Mouse (Mus musculus) limb, embryonic 10.5 days (tissue): ENCODE measurements around the gene Gm7247. TPM values are rescaled to one million over a fixed set of nuclear protein-coding genes. Genes with fewer than 3 reads are reported as not detected.
"Not testable (repeated sequence)": the region's sequence is repeated elsewhere in the genome, so short reads cannot be mapped to it uniquely, and the experiment has no call there.

Experiments used
- DNase-seq: peaks from one replicate; pipeline ENCODE4 v3.0.0-alpha.2; 2017; ENCODE audit warnings: low spot score
- H3K27ac ChIP-seq: fragments of 300-500 bp; sonication (generic); 2 replicates; pipeline ENCODE4 v1.5.1; 2016; ENCODE audit warnings: mild to moderate bottlenecking
- H3K27me3 ChIP-seq: fragments of 300-500 bp; sonication (generic); 2 replicates; pipeline ENCODE4 v1.6.1; 2016; ENCODE audit warnings: low read depth, mild to moderate bottlenecking; ENCODE audit not compliant: poor library complexity, severe bottlenecking
- H3K36me3 ChIP-seq: fragments of 300-500 bp; sonication (generic); 2 replicates; pipeline ENCODE4 v1.6.1; 2016; ENCODE audit warnings: mild to moderate bottlenecking, moderate library complexity
- H3K4me1 ChIP-seq: fragments of 300-500 bp; sonication (generic); 2 replicates; pipeline ENCODE4 v1.6.1; 2016
- H3K4me3 ChIP-seq: fragments of 300-500 bp; sonication (generic); 2 replicates; pipeline ENCODE4 v1.5.1; 2016; ENCODE audit warnings: mild to moderate bottlenecking, moderate library complexity
- H3K9me3 ChIP-seq: fragments of 300-500 bp; sonication (generic); replicated peaks from 2 replicates; pipeline ENCODE4 v1.6.1; 2016; ENCODE audit warnings: mild to moderate bottlenecking
- whole genome bisulfite sequencing: fragments of 180-500 bp; shearing (Covaris S2); methylation state at CpG from one replicate; pipeline ENCODE4 v1.1.7; 2016; 5-methylcytosine and 5-hydroxymethylcytosine counted together
- polyA plus RNA-seq: library from polyadenylated mRNA; unstranded; fragments of >200 nt; fragmentation: Nextera tagmentation; extraction: Ambion mirVana; gene quantifications from 2 replicates; pipeline ENCODE4 v1.2.1, GENCODE M21; 2016

Gene Gm7247
- polyA plus RNA-seq, result not detected in 2 replicates

DNA sequence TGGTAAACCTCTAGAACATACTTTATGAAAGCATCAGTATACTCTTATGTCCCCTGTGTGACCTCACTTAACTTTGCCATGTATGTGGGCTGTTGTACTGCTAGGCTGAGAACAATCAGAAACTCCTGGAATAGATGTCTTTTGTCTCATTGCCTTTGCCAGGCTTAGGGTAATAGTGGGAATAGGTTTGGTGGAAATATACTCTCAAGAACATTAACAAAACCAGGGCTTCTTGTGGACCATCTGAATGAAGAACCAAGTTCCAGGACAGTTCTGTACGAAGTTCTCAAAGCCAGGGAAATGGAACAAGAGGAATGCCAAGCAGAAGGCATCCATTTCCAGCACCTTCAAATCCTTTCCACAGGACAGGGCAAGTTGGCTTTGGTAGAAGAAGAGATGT lies at the start of gene Gm7247:
Gene Gm7247, plus strand, starts transcription at position 301 of the 400 bp plus-strand sequence.
- Histone ChIP-seq H3K4me1 (0 out of 2 replicates have a peak, but pooled peaks cover 6% of the 10 kb centered on the region), H3K9me3 (no peaks in the 10 kb centered on the region), H3K36me3 (no peaks in the 10 kb centered on the region), H3K27ac (no peak within 1 kb of the TSS), H3K4me3 (no peak within 1 kb of the TSS), H3K27me3 (peaks cover 31% of the 10 kb centered on the region)
- 93% methylated on average over 1 of the region's 1 CpGs for WGBS
- no peak for DNase-seq

DNA sequence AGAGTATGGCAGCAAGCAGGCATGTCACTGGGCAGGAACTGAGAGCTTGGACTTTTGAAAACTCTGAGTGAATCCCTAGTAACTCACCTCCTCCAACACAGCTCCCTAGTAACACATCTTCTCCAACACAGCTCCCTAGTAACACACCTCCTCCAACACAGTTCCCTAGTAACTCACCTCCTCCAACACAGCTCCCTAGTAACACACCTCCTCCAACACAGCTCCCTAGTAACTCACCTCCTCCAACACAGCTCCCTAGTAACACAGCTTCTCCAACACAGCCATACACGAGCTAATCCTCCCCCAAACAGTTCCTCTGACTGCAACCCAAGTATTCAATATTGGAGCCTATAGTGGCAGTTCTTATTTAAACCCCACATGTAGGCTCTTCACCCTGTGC lies 37.6 kb upstream of the Gm7247 start:
- no peak overlapping the region for H3K4me3 ChIP-seq
- DNase-seq, result no peak
- H3K27me3 ChIP-seq, result no peaks in the 10 kb centered on the region
- H3K36me3 ChIP-seq, result no peaks in the 10 kb centered on the region
- H3K9me3 ChIP-seq, result no peaks in the 10 kb centered on the region
- H3K27ac ChIP-seq, result no peak overlapping the region
- no peaks in the 10 kb centered on the region for H3K4me1 ChIP-seq
- WGBS, result 77% methylated on average over 1 of the region's 1 CpGs

DNA sequence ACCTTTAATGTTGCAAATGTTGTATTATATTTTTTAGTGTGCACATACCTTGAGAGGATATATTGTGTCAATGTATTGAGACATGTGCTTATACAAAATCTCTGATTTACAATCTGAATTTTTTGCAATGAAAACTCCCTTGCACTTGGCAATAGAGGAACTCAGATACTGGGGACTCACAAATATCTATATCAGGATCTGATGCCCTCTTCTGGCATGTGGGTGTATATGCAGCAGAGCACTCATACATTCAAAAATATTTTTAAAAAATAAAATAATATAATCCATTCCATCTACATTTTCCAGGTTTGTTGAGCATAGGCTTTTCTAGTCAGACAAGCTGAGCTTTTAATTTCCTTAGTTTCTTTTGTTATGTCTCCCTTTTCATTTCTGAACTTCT lies 15.5 kb upstream of the Gm7247 start:
- Histone ChIP-seq H3K27me3 (no peaks in the 10 kb centered on the region), H3K27ac (no peak overlapping the region), H3K4me1 (no peaks in the 10 kb centered on the region), H3K36me3 (no peaks in the 10 kb centered on the region), H3K4me3 (no peak overlapping the region), H3K9me3 (no peaks in the 10 kb centered on the region)
- no peak for DNase-seq

DNA sequence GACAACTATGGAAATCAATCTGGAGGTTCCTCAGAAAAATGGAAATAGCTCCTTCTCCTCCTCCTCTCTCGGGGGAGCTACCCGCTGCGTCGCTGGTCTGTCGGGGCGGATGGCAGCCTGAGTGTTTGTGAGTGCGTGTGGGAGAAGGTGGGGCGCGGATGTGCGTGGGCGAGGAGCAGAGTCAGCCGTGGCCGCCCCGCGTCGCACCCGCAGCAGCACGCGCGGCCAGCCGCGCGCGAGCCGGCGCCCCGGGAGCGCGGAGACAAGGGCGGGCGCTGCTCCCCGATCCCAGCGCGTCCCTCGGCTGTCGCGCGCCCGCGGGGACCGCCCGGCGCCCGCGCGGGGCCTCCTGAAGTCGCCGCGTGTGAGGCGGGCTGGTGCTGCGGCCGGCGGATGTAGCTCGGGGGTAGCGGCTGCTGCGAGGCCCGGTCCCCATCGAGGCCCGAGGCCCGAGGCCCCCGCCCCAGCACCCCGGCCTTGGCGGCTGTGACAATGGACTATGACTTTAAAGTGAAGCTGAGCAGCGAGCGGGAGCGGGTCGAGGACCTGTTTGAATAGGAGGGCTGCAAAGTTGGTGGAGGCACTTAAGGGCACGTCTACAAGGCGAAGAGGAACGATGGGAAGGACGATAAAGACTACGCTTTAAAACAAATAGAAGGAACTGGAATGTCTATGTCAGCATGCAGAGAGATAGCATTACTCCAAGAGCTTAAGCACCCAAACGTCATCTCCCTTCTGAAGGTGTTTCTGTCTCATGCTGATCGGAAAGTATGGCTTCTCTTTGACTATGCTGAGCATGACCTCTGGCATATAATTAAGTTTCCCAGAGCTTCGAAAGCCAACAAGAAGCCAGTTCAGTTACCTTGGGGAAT lies 3.2 kb upstream of the Gm7247 start:
- peak; percentile 58 for DNase-seq
- Histone ChIP-seq H3K4me1 (0 out of 2 replicates have a peak, but pooled peaks cover 6% of the 10 kb centered on the region), H3K36me3 (no peaks in the 10 kb centered on the region), H3K4me3 (peak overlapping the region; percentile 58), H3K27ac (peak overlapping the region; percentile 81), H3K27me3 (peaks cover 31% of the 10 kb centered on the region), H3K9me3 (no peaks in the 10 kb centered on the region)
- 7% methylated on average over 75 of the region's 75 CpGs for WGBS

DNA sequence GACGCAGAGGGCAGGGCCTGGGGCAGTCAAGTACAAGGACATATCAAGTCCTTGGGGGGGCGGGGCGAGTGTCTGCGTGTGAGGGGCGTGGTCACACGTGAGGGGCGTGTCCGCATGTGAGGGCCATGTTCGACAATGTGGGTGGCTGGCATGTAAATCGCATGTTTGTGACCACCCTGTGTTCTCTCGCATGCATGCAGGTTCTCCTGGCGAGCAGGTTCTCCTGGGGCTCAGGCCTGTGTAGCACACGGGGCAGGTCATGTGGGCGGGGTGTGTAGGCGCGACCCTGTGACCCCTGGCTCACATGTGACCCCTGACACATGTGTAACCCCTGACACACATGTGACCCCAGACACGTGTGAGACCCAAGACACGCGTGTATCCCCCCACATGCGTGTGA lies 21.2 kb downstream of the Gm7247 start:
- Histone ChIP-seq H3K4me3 (no peak overlapping the region), H3K9me3 (peaks cover 2% of the 10 kb centered on the region; the same call in 1 of the 2 replicates), H3K36me3 (no peaks in the 10 kb centered on the region), H3K4me1 (no peaks in the 10 kb centered on the region), H3K27me3 (no peaks in the 10 kb centered on the region), H3K27ac (no peak overlapping the region)
- 93% methylated on average over 20 of the region's 20 CpGs for WGBS
- no peak for DNase-seq

DNA sequence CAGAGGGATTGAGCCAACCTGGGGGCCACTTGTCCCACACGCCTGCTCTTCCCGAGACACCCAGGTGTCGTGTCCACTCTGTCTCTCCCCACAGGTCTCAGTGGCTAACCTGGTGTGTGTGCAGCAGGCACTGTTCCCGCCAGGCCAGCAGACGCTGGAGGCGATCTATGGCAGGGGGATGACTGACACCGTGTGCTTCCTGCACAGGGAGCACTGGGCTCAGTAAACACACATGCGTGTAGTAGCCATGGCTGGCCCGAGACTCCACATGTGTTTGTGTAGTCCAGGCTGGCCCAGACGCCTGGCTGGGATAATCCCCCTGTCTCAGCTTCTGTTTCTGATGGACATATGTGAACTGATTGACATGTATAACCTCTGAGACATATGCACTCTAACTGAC lies 22.8 kb downstream of the Gm7247 start:
- WGBS, result 95% methylated on average over 10 of the region's 10 CpGs
- H3K27me3 ChIP-seq, result no peaks in the 10 kb centered on the region
- H3K27ac ChIP-seq, result no peak overlapping the region
- DNase-seq, result no peak
- H3K4me3 ChIP-seq, result no peak overlapping the region
- H3K9me3 ChIP-seq, result peaks cover 2% of the 10 kb centered on the region; the same call in 1 of the 2 replicates
- no peaks in the 10 kb centered on the region for H3K36me3 ChIP-seq
- H3K4me1 ChIP-seq, result no peaks in the 10 kb centered on the region

DNA sequence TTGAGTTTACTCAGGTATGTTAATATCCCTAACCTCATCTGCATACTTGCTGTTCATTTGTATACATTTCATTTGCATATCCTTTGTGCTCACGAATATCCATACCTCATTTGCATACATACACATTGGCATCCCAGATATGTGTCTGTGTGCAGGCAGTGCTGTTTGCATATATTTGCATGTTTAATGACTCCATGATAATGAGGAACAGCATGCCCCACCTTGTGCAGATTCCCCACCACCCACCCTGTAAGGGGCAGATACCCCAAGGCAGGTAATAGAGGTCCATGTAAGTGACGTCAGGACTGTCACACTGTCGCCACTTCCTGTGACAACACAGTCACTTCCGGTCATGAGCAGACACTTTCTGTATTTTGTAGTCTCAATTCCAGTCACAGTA lies 24.2 kb downstream of the Gm7247 start:
- H3K27ac ChIP-seq, result no peak overlapping the region
- no peaks in the 10 kb centered on the region for H3K27me3 ChIP-seq
- no peak overlapping the region for H3K4me3 ChIP-seq
- peaks cover 2% of the 10 kb centered on the region; the same call in 1 of the 2 replicates for H3K9me3 ChIP-seq
- H3K4me1 ChIP-seq, result no peaks in the 10 kb centered on the region
- peak; percentile 32 for DNase-seq
- H3K36me3 ChIP-seq, result no peaks in the 10 kb centered on the region
- WGBS, result 94% methylated on average over 4 of the region's 4 CpGs

DNA sequence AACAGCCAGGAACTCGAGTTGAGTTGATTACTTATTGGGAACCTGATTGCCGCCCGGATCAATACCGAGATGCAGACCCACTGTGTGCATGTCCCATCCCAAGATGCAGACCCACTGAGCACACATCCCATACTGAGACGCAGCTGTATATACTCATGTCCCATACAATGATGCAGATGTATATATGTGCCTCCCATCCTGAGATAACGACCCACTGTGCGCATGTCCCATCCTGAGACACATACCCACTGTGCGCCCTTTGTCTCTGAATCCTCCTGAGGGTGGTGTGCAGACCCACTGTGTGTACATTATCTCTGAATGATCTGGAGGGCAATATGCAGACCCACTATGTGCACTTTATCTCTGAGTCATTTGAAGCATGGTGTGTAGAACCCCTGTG lies 26.2 kb downstream of the Gm7247 start:
- WGBS, result 95% methylated on average over 8 of the region's 8 CpGs
- Histone ChIP-seq H3K4me3 (no peak overlapping the region), H3K27me3 (no peaks in the 10 kb centered on the region), H3K9me3 (peaks cover 2% of the 10 kb centered on the region; the same call in 1 of the 2 replicates), H3K4me1 (no peaks in the 10 kb centered on the region), H3K27ac (no peak overlapping the region), H3K36me3 (no peaks in the 10 kb centered on the region)
- no peak for DNase-seq

DNA sequence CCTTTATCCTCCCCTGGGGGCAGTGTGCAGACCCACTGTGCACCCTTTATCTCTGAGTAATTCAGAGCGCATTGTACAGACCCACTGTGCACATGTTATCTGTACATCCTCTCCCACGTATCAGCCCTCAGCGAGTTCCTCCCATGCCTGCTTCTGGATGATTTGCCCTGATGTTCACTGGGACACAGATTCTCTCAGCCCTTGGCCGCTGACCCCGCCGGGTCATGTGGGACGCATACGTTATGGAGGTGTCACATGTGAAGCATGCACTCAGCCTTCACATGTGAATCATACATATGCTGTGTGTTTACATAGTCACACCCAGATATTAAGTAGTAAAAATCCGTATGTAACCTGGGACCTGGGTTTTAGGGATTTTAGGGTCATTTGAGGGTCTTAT lies 26.7 kb downstream of the Gm7247 start:
- no peaks in the 10 kb centered on the region for H3K4me1 ChIP-seq
- DNase-seq, result no peak
- H3K4me3 ChIP-seq, result no peak overlapping the region
- H3K27ac ChIP-seq, result no peak overlapping the region
- no peaks in the 10 kb centered on the region for H3K27me3 ChIP-seq
- H3K9me3 ChIP-seq, result 0 out of 2 replicates have a peak, but pooled peaks cover under 1% of the 10 kb centered on the region
- H3K36me3 ChIP-seq, result no peaks in the 10 kb centered on the region
- WGBS, result 95% methylated on average over 9 of the region's 9 CpGs

DNA sequence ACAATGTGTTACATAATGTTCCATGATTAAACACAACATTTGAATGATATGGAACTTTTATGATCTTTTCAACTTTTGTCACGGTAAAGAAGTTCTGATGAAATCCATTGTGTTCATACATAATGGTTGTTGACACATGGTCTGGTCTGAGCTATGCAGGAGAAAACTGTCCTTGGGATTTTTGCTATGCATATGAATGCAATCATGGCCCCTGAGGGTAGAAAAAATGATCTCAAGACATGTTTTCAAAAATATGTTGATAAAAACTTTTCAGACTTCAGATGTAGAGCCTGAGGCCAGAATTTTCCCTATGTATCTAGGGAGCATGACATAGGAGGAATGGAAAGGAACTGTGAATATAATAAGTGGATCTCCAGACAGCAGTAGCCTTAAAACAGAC lies 49.0 kb downstream of the Gm7247 start, which contains the start of gene Vmn2r88:
Gene Vmn2r88, plus strand, starts transcription at position 301 of the 400 bp plus-strand sequence.
- Histone ChIP-seq H3K4me1 (no peaks in the 10 kb centered on the region), H3K27me3 (no peaks in the 10 kb centered on the region), H3K36me3 (no peaks in the 10 kb centered on the region), H3K9me3 (no peaks in the 10 kb centered on the region), H3K4me3 (no peak within 1 kb of the TSS), H3K27ac (no peak within 1 kb of the TSS)
- DNase-seq, result no peak
- 82% methylated on average over 1 of the region's 1 CpGs for WGBS

DNA sequence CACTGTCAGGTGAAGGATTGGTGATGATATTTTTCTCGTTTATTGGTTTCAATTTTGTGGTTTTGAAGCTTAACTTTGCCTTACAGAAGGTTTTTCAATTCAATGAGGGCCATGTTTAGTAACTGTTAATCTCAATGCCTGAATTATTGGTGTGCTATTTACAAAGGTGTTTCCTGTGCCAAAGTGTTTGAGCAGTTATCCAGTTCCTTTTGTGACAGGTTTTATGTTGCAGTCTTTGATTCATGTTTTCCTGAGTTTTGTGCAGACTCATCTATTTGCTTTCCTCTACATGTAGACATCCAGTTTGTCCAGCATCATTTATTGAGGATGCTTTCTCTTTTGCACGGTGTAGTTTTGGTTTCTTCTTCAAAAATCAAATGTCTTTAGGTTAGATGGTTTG lies 62.3 kb downstream of the Gm7247 start:
- no peaks in the 10 kb centered on the region for H3K4me1 ChIP-seq
- 72% methylated on average over 2 of the region's 2 CpGs for WGBS
- H3K27ac ChIP-seq, result no peak overlapping the region
- H3K4me3 ChIP-seq, result no peak overlapping the region
- no peaks in the 10 kb centered on the region for H3K9me3 ChIP-seq
- H3K36me3 ChIP-seq, result no peaks in the 10 kb centered on the region
- DNase-seq, result no peak
- H3K27me3 ChIP-seq, result no peaks in the 10 kb centered on the region

DNA sequence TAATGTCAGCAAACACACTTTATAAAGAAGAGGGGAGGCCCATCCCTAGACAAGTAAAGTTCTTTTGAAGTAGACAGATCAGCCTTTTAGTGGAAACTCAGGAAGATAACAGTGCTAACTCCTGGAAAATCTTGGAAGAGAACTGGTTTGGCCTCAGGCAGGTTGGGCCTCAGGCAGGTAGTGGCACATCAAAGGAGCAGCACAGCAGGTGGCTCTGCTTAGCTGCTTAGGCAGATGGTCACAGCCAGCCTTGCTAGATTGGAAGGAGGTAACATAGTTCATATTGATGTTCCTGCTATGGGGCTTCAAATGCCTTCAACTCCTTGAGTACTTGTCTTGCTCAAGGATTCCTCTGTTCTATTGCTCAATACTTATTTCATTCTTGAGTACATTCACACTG lies 68.6 kb downstream of the Gm7247 start:
- DNase-seq, H3K4me3 ChIP-seq, H3K27ac ChIP-seq, H3K9me3 ChIP-seq, H3K27me3 ChIP-seq, H3K36me3 ChIP-seq, H3K4me1 ChIP-seq: not testable (repeated sequence)

DNA sequence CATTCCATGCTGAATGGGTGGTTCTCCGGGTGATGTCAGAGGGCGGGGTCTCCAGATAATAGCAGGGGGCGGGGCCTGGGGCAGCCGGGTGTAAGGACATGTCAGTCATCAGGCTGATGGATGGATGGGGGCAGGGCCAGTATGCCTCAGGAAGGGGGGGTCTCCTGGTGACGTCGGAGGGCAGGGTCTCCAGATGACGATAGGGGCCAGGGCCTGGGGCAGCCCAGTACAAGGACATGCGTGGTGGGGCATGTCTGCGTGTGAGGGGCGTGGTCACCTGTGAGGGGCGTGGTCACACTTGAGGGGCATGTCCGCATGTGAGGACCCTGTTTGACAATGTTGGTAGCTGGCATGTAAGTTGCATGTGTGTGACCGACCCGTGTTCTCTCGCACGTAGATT lies 73.0 kb downstream of the Gm7247 start:
- 0 out of 2 replicates have a peak, but pooled peaks cover 12% of the 10 kb centered on the region for H3K9me3 ChIP-seq
- no peaks in the 10 kb centered on the region for H3K4me1 ChIP-seq
- no peaks in the 10 kb centered on the region for H3K36me3 ChIP-seq
- WGBS, result 95% methylated on average over 16 of the region's 16 CpGs
- H3K27me3 ChIP-seq, result no peaks in the 10 kb centered on the region
- no peak overlapping the region for H3K27ac ChIP-seq
- H3K4me3 ChIP-seq, result no peak overlapping the region
- DNase-seq, result no peak
